Mouse (Mus musculus): ENCODE data around the gene Rfx5.

Gene Rfx5

DNA sequence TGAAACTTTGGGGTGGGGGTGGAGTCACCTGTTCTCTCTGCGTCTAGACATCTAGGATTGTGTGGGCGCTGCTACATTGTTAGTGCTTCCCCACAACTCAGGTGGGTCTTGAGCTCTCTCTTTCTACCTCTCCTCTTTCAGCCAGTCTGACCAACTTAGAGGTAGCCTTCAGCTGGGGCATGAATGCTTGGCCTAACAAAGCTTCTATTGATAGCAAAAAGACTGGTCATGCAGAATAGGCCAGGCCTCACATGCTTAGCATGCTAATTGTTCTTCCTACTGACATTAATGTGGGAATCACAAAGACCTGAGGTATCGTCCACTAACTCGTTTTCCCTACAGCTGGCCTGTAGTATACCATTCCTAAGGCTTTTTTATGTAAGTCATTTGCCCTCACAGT is 48.7 kb downstream of the Rfx5 start:
- DNase-seq: no peak

DNA sequence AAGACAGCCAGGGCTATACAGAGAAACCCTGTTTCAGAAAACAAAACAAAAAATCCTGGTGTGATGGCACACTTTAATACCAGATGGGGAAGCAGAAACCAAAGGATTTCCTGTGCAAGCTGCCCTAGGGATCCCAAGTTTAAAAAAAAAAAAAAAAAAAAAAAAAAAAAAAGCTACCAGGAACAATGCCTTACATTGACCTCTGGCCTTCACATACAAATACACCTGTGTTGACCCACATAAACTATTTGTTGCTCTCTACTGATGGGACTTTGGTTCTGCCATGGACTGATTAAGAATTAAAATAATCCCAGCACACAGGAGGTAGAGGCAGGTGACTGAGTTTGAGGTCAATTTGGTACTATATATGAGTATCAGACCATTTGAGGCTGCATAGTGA is 49.4 kb downstream of the Rfx5 start:
- no peak for DNase-seq

DNA sequence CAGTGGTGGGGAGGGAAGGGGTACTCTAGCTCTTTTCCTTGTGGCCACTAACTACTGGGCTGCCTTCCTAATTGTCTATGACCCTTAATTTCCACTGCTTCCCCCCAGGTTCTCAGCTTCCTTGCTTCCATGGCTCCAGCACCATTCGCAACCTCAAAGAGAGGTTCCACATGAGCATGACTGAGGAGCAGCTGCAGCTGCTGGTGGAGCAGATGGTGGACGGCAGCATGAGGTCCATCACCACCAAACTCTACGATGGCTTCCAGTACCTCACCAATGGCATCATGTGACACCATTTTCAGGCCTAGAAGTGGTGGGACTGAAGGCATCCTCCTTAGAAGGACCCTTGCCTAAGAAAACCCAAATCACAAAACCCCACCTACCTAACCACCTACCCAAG is 51.8 kb downstream of the Rfx5 start:
- DNase-seq: no peak

DNA sequence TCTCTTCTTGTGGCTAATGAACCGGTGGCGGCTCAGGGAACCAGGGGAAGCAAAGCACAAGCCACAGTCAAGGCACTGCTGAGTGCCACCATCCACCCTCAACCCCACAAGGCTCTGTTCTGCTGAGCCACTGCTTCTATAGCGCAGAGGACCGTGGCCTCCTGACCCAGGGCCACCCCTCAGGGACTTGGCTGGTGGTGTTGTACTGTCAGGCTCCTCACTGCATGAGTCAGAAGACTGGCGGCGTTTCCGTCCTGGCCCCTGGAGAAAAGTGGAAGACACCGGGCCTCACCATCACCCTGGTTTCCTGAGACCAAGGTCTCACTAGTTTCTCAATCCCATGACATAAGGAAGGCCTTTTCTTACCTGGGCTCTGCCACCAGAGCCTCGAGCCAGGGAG is 53.8 kb downstream of the Rfx5 start:
- no peak for DNase-seq

DNA sequence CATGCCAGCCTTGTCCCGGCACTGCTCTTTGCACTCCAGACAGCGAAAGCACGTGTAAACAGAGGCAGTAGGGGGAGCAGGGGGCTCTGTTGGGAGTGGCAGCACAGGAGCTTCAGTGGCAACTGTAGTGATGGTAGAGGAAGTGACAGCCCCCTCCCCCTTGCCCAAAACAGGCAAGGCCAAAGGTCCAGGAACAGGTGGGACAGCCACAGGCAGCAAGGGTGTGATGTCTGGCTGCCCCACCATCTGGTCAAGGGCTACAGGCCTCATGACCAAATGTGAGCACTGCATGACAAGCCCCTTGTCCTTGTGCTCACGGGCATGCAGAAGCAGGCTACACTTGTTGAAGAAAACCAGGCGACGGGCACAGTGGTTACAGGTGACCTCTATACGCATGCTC is 56.5 kb downstream of the Rfx5 start:
- no peak for DNase-seq

All from kidney, postnatal 36 days (tissue).